Mouse (Mus musculus): Measurements from ENCODE around the gene Hapln4.
"Not testable (repeated sequence)": the region's sequence is repeated elsewhere in the genome, so short reads cannot be mapped to it uniquely, and the experiment has no call there.

Gene Hapln4

DNA sequence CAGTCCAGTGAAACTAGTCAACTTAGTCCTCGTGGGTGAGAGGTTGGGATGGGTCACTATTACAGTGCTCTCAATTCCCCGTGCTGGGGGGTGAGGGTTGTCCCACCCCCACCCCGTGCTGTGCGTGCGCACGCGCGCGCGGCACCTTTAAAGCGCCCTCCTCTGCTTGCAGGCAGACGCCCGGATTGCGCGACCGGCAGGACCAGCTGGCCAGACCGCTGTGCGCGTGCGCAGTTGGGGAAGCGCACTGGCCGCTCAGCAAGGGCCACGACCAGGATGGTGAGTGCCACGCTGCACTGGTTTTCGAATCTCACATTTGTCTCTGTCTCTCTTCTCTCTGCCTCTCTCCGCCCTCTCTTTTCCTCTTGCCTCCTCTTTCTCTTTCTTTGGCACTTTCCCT, at the start of gene Hapln4:
Gene Hapln4 (plus strand): TSS at position 173 of the 400 bp plus-strand sequence.
- DNase-seq (ENCODE audit: low spot score) = peak; percentile 71

DNA sequence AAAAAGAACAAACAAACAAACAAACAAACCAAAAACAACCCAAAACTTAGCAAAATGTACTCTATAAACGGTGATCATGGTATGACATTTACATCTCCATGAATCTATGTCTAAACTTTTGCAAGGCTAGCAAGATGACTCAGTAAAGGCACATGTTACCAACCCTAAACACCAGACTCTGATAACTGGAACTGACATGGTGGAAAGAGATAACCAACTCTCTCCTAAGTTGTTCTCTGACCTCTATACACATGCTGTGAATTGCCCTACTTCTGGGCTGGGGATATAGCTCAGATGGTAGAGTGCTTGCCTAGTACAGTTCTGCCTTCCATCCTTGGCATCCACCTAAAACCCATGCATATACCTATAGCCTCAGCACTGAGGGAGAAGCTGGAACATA, 45.3 kb upstream of the Hapln4 start:
- peak; percentile 5 for DNase-seq (ENCODE audit: low spot score)

DNA sequence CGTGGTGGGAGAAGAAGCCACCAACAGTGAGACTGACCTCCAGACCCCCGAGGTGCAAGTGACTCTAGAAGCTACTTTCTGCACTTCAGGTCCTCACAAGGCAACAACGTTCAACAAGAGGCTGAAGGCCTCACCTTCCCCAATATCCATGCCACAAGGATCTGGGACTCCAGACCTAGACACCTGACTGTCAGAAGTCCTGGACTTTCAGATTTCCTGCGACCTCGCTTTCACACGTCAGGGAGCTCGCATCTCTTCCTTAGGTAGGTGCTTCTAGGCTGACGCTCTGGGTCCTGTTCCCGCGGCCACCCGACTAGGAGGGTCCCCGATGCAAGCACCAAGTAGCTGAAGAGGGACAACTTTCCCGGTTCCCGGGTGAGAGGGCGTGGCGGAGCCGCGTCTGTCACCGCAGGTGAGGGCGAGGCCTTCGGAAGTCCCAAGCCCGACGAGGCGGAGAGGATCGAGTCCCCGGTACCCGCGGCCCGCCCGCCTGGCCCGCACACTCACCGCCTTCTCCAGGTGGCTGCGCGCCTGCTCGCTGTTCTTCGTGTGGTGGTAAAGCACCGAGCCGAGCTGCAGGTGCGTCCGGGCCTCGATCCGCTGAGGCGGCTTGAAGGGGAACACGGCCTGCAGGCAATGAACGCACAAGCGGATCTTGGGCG, 41.2 kb upstream of the Hapln4 start:
- peak; percentile 3 for DNase-seq (ENCODE audit: low spot score)

DNA sequence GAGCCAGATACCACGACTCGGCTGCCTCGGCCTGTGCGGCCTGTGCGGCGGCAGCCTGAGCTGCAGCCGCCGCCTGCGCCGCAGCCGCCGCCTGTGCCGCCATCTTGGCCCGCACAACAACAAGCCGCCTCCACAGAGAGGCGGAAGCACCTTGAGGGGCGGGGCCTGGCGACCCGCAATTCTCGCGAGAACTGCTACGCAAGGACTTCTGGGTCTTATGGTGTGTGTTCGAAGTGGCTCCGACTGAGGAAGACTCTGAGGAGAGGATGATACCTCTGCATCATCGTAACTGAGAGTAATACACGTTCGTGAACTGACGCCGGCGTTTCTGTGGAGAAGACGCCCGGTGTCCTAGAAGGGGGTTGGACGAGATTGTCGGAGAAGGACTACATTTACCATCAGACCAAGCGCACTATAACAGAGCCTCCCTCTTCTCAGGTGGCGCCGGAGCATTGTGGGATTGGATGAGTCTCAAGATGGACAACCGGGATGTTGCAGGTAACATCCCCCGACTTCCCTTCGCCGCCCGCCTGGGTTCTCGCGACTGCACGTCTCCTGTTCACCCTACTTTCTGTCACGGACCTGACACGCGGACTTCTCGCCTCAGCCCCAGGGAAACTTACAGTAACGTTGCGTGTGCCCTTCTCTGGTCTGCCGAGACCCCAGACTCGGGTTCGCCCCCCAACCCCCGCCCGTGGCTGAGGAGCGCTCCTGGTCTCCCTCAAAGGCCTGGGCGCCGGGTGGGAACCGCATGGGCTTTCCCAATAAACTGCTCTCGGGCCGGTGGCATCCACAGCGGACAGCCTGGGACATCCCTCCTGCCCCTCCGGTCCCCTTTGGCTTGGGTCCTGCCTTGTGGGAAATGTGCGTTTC, 40.4 kb upstream of the Hapln4 start, which contains the start of the genes Mau2 and Sugp1:
Gene Mau2 (minus strand): TSS at position 152 of the 873 bp plus-strand sequence.
Gene Sugp1 (plus strand): TSS at position 231 of the 873 bp plus-strand sequence.
- DNase-seq (ENCODE audit: low spot score) = peak; percentile 98

DNA sequence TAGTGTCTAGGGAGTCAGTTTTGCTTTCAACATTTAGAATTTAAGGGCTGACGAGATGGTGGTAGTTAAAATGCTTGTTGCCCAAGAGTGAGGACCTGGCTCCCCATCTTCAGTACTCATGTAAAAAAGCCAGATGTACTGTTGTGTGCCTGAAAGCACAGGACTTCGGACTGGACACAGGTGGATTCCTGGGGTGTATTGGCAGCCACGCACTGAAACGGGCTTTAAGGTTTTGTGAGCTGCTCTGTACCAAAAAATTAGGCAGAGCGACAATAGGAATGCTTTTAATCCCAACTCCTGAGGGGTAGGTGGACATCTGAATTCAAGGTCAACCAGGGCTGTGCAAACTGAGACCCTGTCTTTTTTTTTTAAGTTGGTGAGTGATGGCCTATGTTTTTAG, 39.3 kb upstream of the Hapln4 start:
- DNase-seq (ENCODE audit: low spot score) = no peak

DNA sequence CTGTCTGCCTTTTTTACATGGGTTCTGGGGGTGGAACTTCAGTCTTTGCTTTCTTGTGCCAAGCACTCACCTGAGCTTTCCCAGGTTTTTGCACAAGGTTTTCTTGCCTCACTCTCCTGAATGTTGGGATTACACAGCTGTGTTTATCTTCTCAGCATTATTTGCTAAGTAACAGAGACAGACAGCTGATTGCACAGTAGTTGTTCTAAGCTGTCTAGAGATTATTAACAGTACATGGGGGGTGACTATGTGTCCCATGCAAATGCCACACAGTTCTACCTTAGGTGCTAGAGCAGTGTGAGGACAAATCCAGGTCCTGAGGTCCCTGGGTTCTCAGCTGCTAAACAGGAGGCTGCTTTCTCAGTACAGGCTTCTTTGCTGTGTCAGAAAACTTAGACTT, 33.6 kb upstream of the Hapln4 start:
- DNase-seq (ENCODE audit: low spot score) = no peak

DNA sequence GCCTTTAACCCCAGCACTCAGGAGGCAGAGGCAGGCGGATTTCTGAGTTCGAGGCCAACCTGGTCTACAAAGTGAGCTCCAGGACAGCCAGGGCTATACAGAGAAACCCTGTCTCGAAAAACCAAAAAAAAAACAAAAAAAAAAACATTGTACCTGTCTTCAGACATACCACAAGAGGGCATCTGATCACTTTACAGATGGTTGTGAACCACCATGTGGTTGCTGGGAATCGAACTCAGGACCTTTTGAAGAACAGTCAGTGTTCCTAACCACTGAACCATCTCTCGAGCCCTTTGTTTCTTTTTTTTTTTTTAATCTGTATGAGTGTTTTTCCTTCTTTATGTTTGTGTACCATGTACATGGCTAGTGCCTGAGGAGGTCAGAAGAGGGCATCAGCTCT, 32.8 kb upstream of the Hapln4 start:
- not testable (repeated sequence) for DNase-seq (ENCODE audit: low spot score)

DNA sequence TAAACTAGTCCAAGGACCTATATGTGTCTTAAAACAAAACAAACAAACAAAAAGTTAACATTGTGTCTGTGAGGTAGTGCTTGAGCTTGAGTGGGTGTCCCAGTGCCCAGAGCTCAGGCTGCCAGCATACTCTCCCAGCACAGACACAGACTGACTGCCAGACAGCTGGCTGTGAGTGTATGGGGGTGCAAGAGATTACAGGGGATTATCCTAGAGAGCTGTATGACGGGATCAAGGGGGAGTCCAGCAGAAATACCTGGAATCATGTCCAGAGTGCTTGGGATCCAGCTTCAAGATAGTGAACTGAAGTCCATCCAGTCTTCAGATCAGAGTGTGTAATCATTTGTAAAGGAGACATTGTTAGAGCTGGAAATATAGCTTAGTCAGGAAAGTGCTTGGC, 25.5 kb upstream of the Hapln4 start:
- DNase-seq (ENCODE audit: low spot score) = no peak

DNA sequence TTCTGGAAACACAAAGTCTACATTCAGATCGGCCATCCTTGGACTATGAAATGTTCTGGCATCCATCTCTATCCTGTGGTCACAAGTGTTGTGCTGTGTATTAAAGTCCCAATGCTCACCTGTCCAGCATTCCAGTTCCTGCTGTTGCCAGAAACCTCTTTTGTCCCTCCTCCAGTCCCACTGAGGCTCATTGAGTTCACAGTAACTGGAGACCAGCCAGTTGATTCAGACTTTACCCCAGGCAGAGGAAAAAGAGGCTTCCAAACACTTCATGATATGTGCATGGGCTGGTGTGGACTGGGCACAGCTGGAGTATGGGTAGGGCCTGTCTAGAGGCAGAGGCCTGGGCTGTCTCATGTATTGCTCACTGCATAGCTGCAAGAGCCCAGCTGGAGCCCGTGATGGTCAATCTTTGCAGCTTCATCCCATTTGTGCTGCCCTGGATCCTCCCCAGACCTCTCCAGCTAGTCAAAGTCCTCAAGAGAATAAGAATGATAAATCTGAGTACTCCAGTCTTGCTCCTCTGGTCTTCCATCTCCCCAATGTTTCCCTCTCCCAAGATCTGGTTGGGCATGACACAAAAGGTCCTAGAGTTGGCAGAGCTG, 11.3 kb upstream of the Hapln4 start:
- DNase-seq (ENCODE audit: low spot score) = no peak

DNA sequence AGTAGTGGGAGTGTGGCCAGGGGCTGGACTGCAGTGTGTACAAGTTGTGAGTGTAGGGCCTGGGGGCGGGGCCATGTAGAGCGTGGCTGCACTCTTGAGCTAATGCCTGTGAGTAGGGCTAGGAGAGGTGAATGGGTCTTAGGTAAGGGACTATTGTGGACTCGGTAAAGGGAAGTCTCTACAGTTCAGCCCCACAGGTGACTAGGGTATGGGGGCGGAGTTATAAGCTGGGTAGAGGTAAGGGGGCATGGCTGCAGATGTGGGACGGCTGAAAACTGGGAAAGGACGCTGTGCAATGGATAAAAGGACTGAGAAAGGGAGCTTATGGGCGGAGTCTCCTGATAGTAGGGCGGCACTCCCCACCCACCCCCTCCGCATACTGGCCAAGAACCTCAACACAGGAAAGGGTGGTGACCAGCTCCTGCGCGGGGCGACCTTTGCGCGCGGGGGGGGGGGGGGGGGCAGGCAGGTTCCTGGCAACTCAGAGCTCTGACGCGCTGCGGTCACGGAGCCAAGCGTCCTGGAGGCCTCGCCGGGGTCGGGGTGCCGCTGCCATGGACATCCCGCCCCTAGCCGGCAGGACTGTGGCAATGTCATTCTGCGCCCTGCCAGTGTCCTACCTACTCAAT, 10.7 kb upstream of the Hapln4 start, which contains the start of gene Tm6sf2:
Gene Tm6sf2 (plus strand): TSS at position 484 of the 629 bp plus-strand sequence.
- peak; percentile 25 for DNase-seq (ENCODE audit: low spot score)

DNA sequence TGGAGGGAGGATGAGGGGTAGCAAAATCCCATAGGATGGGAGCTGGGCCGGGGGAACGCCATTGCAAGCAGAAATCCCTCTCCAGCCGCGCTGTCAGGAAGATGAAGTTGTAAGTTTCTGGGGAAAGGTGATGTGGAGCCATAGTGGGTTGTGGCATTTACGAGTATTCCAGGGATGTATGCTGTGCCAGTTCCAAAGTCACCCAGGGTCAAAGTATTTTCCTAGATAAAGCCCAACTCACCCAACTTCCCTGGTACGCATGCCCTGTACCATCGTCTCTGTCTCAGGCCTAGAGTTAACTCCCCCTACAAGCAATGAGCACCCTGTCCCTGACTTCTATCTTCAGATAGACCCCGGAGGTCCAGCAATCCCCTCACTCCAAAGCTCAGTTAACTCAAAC, 10.1 kb upstream of the Hapln4 start:
- DNase-seq (ENCODE audit: low spot score) = no peak

DNA sequence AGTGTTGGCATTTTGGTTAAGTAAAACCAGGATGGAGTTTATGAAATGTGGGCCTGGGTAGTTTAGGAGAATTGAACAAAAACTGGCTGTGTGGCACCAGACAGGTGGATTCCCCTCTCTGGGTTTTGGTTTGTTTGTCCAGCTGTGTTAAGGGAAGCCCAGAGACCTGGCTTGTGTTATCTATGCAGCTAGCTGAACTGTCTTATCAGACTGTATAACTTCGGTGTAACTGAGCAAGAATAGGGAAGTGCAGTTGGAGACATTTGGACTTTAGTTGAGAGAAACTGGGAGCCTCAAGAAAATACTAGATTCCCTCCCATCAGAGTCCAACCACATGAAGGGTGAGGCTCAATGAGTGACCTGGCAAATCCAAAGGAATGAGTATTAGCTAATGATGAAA, 9.6 kb upstream of the Hapln4 start:
- DNase-seq (ENCODE audit: low spot score) = no peak

DNA sequence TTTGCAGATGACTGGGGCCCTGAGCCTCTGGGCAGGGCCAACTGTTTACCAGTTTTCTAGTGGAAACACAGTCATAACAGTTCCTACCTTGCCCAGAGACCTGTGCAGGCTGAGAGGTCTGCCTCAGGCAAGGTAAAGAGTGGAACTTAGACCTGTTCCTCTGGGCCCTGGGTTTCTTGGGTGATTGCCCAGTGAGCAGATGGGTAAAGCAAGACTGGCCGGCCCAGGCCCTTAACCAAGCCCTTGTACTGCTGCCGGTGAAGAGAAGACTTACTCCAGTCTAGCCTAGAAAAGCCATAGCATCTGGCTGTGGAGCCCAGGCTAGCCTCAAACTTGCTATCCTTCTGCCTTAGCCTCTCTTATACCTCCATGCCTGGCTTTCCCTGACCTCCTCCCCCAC, 1.3 kb upstream of the Hapln4 start:
- no peak for DNase-seq (ENCODE audit: low spot score)

DNA sequence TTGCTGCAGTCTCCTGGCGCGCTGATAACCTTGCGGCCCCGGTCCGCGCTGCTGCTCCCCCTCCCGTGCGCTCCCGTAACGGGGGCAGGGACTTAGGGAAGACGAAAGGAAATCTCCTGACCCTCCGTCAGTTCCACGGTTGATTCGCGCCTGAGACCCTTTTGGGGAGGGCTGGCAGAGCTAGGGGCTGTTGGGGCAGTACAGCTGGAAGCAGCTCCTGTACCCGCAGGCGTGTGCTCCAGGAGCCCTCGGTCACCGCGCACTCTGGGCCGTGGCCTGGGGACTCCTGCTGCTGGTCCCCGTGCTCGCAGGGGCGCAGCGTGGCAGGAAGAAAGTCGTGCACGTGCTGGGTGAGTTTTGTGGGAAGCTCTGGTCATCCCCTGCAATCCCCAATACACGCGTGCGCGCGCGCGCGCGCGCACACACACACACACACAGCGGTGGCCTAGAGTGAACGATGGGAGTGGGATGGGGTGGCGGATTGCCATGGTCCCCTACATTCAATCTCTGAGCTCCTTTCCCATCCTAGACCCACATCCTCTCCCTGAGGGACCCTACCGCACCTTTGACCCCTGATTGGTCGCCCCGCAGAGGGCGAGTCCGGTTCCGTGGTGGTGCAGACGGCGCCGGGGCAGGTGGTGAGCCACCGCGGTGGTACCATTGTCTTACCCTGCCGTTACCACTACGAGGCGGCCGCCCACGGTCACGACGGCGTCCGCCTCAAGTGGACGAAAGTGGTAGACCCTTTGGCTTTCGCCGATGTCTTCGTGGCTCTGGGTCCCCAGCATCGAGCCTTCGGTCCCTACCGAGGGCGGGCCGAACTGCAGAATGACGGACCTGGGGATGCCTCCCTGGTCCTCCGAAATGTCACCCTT, 1.2 kb downstream of the Hapln4 start:
- DNase-seq (ENCODE audit: low spot score) = peak; percentile 52

DNA sequence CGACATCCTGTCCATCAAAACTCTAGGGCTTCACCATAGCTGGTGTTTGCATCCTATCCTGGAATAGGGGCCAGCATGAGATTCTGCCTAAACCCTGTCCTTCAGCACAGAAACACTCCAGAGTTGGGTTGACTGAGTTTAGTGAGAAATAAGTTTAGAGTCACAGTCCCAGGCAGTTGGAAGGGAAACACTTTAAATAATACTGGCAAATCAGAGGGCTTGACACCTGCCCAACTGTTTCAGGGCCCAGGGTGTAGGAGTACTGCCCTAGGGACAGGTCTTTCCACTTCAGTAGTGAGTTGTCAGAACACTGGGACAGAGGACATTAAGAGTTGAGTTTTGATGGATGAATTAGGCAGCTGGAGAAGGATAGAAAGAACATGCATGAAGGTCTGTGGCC, 2.9 kb downstream of the Hapln4 start:
- no peak for DNase-seq (ENCODE audit: low spot score)

DNA sequence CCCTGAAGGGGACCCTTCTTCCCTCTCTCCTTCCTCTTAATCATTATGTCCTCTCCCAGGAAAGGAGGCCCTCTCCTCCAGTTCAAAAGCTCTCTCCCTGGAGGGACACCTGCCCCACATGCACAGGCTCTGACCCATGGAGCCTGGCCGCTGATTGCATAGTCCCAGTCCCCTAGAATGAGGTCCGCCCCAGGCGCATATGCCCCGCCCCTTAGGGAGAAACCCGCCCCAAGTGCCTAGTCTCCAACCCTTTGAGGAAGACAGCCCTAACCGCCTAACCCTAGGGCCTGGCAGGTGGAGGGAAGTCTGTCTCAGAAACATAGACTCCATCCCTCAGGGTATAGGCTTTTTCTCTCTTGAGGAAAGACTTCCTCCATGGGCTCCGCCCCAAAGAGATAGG, 4.0 kb downstream of the Hapln4 start:
- DNase-seq (ENCODE audit: low spot score) = no peak

DNA sequence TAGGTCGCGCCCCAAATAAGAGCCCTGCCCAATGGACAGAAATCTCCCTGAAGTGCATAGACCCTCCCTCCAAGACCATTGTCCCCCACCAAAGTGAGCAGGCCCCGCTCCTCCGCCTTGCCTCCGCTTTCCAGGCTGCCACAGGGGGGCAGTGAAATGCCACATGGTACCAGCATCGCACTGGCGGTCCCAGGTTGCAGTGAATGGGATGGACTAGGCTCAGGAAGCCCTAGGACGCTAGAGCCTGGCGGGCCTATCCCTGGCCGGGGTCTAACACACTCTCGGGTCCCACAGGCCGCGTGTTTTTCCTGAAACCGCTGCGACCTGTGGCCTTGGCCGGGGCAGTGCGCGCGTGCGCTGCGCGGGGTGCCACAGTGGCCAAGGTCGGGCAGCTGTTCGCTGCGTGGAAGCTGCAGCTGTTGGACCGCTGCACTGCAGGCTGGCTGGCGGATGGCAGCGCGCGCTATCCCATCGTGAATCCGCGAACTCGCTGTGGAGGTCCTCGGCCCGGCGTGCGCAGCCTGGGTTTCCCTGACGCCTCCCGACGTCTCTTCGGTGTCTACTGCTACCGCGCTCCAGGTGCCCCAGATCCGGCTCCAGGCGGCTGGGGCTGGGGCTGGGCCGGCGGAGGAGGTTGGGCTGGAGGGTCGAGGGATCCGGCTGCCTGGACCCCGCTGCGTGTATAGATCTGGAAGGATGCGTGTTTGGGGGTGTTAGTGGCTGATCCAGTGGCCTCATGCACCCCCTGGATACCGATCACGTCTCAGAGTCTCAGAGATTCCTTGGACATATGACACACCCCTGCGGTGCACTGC, 4.8 kb downstream of the Hapln4 start:
- peak; percentile 72 for DNase-seq (ENCODE audit: low spot score)

DNA sequence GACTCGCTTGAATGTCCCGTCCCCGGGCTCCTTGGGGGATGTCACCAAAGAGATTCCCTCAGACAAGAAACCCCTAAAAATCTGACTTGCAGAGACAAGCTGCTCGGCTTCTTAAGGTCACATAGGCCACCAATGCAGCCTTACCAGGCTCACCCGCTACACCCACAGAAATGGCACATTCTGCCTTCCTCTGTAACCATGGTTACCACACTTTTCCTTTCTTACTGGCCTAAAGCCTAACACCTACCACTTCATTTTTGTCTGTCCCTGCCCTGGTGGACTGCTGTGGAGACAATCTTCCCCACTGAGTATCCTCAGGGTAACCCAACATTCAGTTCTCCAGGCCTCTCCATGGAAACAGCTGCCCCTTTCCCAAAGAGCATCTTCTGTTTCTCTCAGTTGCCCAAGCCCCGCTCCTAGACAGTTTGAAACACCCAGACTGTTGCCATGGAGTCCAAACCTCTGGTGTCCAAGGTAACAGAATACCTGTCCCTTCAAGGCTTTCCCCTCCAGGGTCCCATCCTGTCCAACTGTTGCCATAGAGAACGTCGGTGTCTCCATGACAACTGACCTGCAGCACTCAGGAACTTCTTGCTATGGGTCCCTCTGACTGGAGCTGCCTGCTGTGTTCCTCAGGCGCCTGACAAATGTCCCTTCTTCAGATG, 6.2 kb downstream of the Hapln4 start:
- DNase-seq (ENCODE audit: low spot score) = no peak

DNA sequence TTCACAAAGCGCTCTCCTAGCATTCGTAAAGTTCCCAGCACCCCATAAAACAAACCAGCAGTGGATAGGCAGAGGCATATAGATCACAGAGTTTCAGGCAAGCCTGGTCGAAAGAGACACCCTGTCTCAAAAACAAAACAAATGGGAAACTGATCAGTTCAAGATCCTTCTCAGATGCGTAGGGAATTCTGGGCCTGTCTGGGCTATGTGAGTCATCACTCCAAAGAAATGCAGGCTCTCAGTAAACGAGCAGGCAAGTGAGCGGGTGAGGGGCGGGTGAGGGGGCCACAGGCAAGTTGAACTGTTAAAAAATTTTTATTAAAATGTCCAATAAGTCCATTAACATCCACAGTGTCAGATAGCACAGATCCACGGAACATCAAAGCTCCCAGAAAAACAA, 9.5 kb downstream of the Hapln4 start:
- no peak for DNase-seq (ENCODE audit: low spot score)

DNA sequence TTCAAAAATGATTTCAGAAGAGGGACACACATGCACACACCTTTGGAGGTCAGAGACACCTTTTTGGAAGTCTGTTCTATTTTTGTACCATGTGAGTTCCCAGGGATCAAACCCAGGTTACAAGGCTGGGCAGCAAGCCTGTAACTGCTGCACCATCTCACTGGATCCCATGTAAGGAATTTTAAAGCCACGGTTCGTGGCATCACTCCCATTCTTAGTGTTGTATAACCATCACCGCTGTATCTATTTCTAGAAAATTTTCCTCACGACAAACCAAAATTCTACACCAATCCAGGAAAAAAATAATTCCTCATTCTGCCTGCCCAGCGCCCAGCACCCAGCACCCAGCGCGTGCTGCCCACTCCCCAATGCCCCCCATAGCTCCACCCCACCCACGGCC, 16.0 kb downstream of the Hapln4 start:
- no peak for DNase-seq (ENCODE audit: low spot score)

Measured in retina, embryonic 14.5 days (tissue).